Mouse (Mus musculus) C2C12 (cell line): ENCODE results near the gene Ccdc151. TPM values are rescaled to one million over a fixed set of nuclear protein-coding genes. Genes with fewer than 3 reads are reported as not detected.

Experiments used
- H3K27me3 ChIP-seq: one replicate; pipeline ENCODE4 v1.6.1; 2011; ENCODE audit not compliant: control insufficient read depth, insufficient read depth, insufficient read length
- H3K36me3 ChIP-seq: one replicate; pipeline ENCODE4 v1.6.1; 2011; ENCODE audit not compliant: control insufficient read depth, insufficient read depth
- H3K4me3 ChIP-seq: one replicate; pipeline ENCODE4 v1.5.1; 2011; ENCODE audit warnings: mild to moderate bottlenecking, control low read depth; ENCODE audit not compliant: poor library complexity, insufficient read depth, severe bottlenecking
- H3K79me2 ChIP-seq: one replicate; pipeline ENCODE4 v1.6.1; 2011; ENCODE audit not compliant: control insufficient read depth, insufficient read depth
- H3K79me3 ChIP-seq: one replicate; pipeline ENCODE4 v1.6.1; 2011; ENCODE audit warnings: low read depth, control low read depth
- H3ac ChIP-seq: one replicate; pipeline ENCODE3; 2011; ENCODE audit warnings: low read depth; ENCODE audit not compliant: control insufficient read depth, insufficient read length
- CEBPB ChIP-seq: IDR thresholded peaks from one replicate; pipeline ENCODE4 v1.6.1; 2011; ENCODE audit warnings: low read depth, mild to moderate bottlenecking, control low read depth, moderate library complexity
- CTCF ChIP-seq: IDR thresholded peaks from one replicate; pipeline ENCODE4 v1.5.1; 2011; ENCODE audit not compliant: control insufficient read depth, insufficient read depth, insufficient read length
- FOSL1 ChIP-seq: IDR thresholded peaks from one replicate; pipeline ENCODE4 v1.8.0; 2011; ENCODE audit warnings: mild to moderate bottlenecking, low read length; ENCODE audit not compliant: poor library complexity, insufficient read depth, severe bottlenecking
- MAX ChIP-seq: IDR thresholded peaks from one replicate; pipeline ENCODE4 v1.6.1; 2011; ENCODE audit warnings: mild to moderate bottlenecking, control low read depth
- MYOD1 ChIP-seq: IDR thresholded peaks from one replicate; pipeline ENCODE4 v1.6.1; 2011; ENCODE audit warnings: low read depth; ENCODE audit not compliant: control insufficient read depth, insufficient read length
- MYOG ChIP-seq: IDR thresholded peaks from one replicate; pipeline ENCODE4 v1.6.1; 2011; ENCODE audit not compliant: control insufficient read depth, insufficient read length; ENCODE audit errors: extremely low read depth
- USF1 ChIP-seq: IDR thresholded peaks from one replicate; pipeline ENCODE4 v1.6.1; 2011; ENCODE audit warnings: low read depth, mild to moderate bottlenecking, control low read depth, moderate library complexity
- polyA plus RNA-seq: library from polyadenylated mRNA; unstranded; fragments of >200 nt; fragmentation: generic; extraction: Trizol; gene quantifications from one replicate; pipeline ENCODE4 v1.2.1, GENCODE M21; 2012; ENCODE audit warnings: missing spikeins

The Ccdc151 gene
- polyA plus RNA-seq, 1 experiment, result 0.21 TPM

- Histone ChIP-seq H3K27me3 (no peaks in the 10 kb centered on the region), H3K36me3 (no peaks in the 10 kb centered on the region), H3K4me3 (no peak overlapping the region), H3K79me2 (no peaks in the 10 kb centered on the region), H3ac (no peak overlapping the region), H3K79me3 (no peaks in the 10 kb centered on the region)
- no peak for TF ChIP-seq FOSL1
- TF ChIP-seq MYOD1, result no peak
- no peak for TF ChIP-seq MYOG
- TF ChIP-seq CTCF, result no peak
- TF ChIP-seq USF1, result no peak
- no peak for TF ChIP-seq MAX
- TF ChIP-seq CEBPB, result no peak
These were observed 10.2 kb downstream of the Ccdc151 start for GRCm38 (mm10) chr9:21992227-21992626.

DNA sequence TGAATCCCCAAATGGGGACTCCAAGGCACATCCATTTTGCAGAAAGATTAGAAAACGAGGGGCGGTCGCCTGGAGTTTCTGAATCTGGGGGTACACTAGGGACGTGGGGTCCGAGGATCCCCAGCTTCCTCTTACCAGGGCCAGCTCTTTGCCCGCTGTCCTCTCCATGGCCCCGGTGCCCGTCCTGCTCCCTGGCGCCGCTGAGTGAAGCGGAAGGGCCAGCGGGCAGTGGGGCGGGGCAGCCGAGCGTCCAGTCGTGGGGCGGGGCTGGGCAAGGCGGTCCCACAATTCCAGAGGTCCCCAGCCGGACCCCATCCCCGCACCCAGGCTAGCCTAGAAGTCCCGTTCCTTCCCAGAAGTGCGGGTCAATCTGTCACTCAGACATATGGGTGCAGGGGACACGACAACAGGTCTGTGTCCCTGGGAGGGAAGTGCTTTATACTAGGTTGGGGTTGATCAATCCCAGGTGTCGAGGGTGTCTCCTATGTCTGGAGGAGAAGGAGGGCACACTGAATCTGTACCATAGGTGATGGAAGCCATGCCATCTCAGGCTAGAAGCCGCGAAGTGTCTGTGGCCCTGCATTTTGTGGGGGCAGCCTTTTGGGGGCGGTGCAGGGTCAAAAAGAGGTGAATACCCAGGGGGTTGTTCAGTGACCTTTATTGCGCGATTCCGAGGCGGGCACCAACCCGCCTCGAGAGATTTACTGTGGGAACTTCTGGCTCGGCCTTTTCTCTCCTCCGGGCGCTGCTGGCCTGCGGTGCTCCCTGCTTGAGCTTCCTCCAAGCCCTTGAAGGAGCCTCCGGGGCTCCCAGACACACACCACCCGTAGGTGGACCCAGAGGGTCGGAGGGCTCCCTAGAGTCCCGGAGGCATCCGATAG is 13.0 kb downstream of the Ccdc151 start, which contains the start of gene Rgl3:
Rgl3 (minus strand) TSS at position 217 of the 881 bp plus-strand sequence.
- no peaks in the 10 kb centered on the region for H3K79me3 ChIP-seq
- peak within 1 kb of the TSS; percentile 31 for H3ac ChIP-seq
- H3K27me3 ChIP-seq, result no peaks in the 10 kb centered on the region
- H3K36me3 ChIP-seq, result no peaks in the 10 kb centered on the region
- H3K79me2 ChIP-seq, result no peaks in the 10 kb centered on the region
- TF ChIP-seq FOSL1, result no peak
- TF ChIP-seq MAX, result no peak
- no peak for TF ChIP-seq CTCF
- no peak for TF ChIP-seq CEBPB
- H3K4me3 ChIP-seq, result peak within 1 kb of the TSS; percentile 50

DNA sequence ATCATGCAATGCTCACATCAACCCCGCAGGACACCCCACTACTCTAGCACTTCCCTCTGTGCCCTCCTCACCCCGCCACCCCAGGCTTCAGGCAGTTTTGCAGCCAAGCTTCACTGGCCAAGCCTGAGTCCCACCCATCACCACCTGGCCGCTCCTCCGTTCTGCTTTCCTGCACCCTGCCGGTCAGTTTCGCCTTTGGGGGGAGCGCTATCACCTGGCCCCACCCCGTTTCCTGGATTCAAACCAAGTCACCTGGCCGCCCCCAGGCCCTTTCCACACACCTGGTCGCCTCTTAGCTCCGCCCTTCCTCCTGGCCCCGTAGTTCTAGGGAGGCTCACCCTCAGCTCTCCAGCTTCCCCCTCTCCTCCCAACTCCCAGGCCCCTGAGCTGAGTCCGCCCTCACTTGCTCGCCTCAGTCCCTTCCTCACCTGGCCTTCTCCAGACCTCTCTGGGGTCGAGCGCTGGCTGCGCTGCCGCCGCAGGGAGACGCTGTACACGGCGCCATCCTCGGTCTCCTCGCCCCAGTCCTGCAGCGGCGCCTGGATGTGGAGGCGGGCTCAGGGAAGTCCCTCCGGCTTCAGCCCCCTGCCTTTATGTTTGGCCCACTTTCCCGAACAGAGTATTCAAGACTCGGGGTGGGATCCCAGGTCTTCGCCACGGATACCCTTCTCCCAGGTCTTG is 13.9 kb downstream of the Ccdc151 start:
- TF ChIP-seq CEBPB (no peak), FOSL1 (no peak), MYOG (no peak), CTCF (no peak), USF1 (no peak), MAX (no peak), MYOD1 (no peak)
- Histone ChIP-seq H3K4me3 (peak overlapping the region; percentile 50), H3K79me2 (no peaks in the 10 kb centered on the region), H3ac (peak overlapping the region; percentile 21), H3K36me3 (no peaks in the 10 kb centered on the region), H3K79me3 (no peaks in the 10 kb centered on the region), H3K27me3 (no peaks in the 10 kb centered on the region)

DNA sequence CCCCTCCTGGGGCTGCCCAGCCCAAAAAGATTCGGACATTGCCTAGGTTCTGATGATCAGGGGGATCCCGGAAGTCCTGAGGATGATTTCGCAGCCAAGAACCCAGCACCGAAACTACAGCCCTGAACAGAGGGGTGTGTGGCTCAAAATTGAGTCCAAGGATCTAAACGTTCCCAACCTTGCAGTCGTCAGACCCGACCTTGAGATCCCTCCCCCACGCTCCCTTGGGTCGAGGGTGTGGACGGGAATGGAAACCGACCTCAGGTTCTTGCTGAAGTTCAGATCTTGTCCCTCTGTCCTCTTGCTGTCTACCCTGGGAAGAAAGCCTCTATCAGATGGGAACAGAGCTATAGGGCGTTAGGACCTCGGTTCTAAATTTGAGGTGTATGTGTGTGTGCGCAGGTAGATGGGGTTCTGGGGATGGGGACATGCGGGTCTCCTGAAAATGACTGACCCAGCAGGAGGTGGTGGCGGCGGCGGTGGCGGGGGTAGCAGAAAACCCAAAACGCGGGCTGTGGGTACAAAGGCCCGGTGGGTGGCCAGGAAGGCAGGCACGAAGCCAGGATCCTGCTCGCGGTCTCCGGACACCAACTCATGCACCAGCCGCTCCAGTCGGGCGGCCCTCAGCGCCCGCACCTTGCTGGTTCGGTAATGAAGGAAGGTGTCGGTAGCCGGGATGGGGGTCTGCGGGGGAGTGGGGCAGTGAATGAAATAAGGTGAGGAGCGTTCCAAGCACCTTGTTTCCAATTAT is 14.7 kb downstream of the Ccdc151 start:
- Histone ChIP-seq H3ac (no peak overlapping the region), H3K36me3 (no peaks in the 10 kb centered on the region), H3K27me3 (no peaks in the 10 kb centered on the region), H3K79me2 (no peaks in the 10 kb centered on the region), H3K79me3 (no peaks in the 10 kb centered on the region), H3K4me3 (no peak overlapping the region)
- TF ChIP-seq CTCF (no peak), FOSL1 (no peak), CEBPB (no peak), USF1 (no peak)

GRCm38 (mm10) chr9:21983911-21984310 is 18.5 kb downstream of the Ccdc151 start:
- H3K36me3 ChIP-seq, result no peaks in the 10 kb centered on the region
- H3ac ChIP-seq, result no peak overlapping the region
- no peak overlapping the region for H3K4me3 ChIP-seq
- H3K27me3 ChIP-seq, result no peaks in the 10 kb centered on the region
- H3K79me3 ChIP-seq, result no peaks in the 10 kb centered on the region
- no peak for TF ChIP-seq CTCF
- TF ChIP-seq MAX, result no peak
- TF ChIP-seq USF1, result no peak
- TF ChIP-seq CEBPB, result no peak
- no peak for TF ChIP-seq FOSL1
- TF ChIP-seq MYOD1, result no peak
- no peak for TF ChIP-seq MYOG
- no peaks in the 10 kb centered on the region for H3K79me2 ChIP-seq
